Mouse (Mus musculus) megakaryocyte, embryonic 14.5 days (primary cell): Measurements from ENCODE around the gene Tmbim4.

Source experiments
- FLI1 ChIP-seq: IDR thresholded peaks from 2 replicates; pipeline ENCODE4 v1.6.1; 2012; ENCODE audit warnings: low read length, inconsistent platforms, mixed read lengths
- GATA1 ChIP-seq: IDR thresholded peaks from 3 replicates; pipeline ENCODE4 v1.6.1; 2012; ENCODE audit warnings: mixed read lengths, low read length, inconsistent platforms, borderline replicate concordance

DNA sequence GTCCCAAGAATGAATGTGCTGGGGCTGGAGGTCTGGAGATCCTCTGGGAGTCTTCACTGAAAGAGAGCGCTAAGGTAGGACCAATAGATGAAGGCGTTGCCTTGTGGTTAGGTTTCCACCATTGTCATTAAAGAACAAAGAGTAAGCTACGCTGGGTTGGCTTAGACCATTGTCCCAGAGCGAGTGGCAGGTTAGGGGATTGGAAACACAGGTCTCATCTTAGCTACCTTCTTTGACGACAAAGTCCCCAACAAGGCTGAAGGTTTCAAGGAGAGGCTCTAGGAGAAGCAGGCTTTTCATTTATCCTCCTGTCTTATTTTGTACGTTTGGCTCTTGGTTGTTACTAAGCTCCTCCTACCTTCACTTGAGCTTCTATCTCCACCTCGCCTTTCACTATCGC is 36.9 kb downstream of the Tmbim4 start:
- TF ChIP-seq FLI1 (no peak), GATA1 (no peak)
